Mouse (Mus musculus) liver, postnatal 0 days (tissue): ENCODE results near the gene Zfp184. TPM values are rescaled to one million over a fixed set of nuclear protein-coding genes. Genes with fewer than 3 reads are reported as not detected.

Source experiments
- ATAC-seq: fragments of 200-750 bp; cut with Nextera tagmentation; 2 replicates; pipeline ENCODE4 v1.8.0; 2017; ENCODE audit warnings: mild to moderate bottlenecking, moderate library complexity
- DNase-seq: peaks from one replicate; pipeline ENCODE4 v3.0.0-alpha.2; 2016
- H3K27ac ChIP-seq: fragments of 300-500 bp; sonication (generic); 2 replicates; pipeline ENCODE4 v1.5.1; 2014; ENCODE audit warnings: antibody characterized with exemption, moderate library complexity, mild to moderate bottlenecking, low read depth
- H3K27me3 ChIP-seq: fragments of 300-500 bp; sonication (generic); 2 replicates; pipeline ENCODE4 v1.6.1; 2014; ENCODE audit warnings: low read length, control low read depth, mixed read lengths; ENCODE audit not compliant: insufficient read depth
- H3K36me3 ChIP-seq: fragments of 300-500 bp; sonication (generic); replicated peaks from 2 replicates; pipeline ENCODE4 v1.6.1; 2014; ENCODE audit warnings: mild to moderate bottlenecking, control low read depth, low read length, moderate library complexity, mixed read lengths; ENCODE audit not compliant: insufficient read depth
- H3K4me1 ChIP-seq: fragments of 300-500 bp; sonication (generic); 2 replicates; pipeline ENCODE4 v1.6.1; 2014; ENCODE audit warnings: antibody characterized with exemption, mild to moderate bottlenecking, control low read depth; ENCODE audit not compliant: insufficient read depth
- H3K4me2 ChIP-seq: fragments of 300-500 bp; sonication (generic); 2 replicates; pipeline ENCODE4 v1.6.1; 2014; ENCODE audit warnings: low read depth, mild to moderate bottlenecking, low read length, moderate library complexity, mixed read lengths
- H3K4me3 ChIP-seq: fragments of 300-500 bp; sonication (generic); 2 replicates; pipeline ENCODE4 v1.5.1; 2014; ENCODE audit warnings: low read depth, low read length
- H3K9ac ChIP-seq: fragments of 300-500 bp; sonication (generic); replicated peaks from 2 replicates; pipeline ENCODE4 v1.6.1; 2014; ENCODE audit warnings: mild to moderate bottlenecking, moderate library complexity
- H3K9me3 ChIP-seq: fragments of 300-500 bp; sonication (generic); 2 replicates; pipeline ENCODE4 v1.6.1; 2016; ENCODE audit warnings: mild to moderate bottlenecking, control low read depth, low read length, mixed read lengths
- CTCF ChIP-seq: sonication (generic); IDR thresholded peaks from 2 replicates; pipeline ENCODE4 v1.5.1; 2016; ENCODE audit warnings: antibody characterized with exemption, low read depth
- EP300 ChIP-seq: IDR thresholded peaks from 2 replicates; pipeline ENCODE4 v1.6.1; 2016; ENCODE audit warnings: antibody characterized with exemption, low read depth, mild to moderate bottlenecking
- WGBS: fragments of 180-500 bp; shearing (Covaris S2); extraction: QIAGEN DNeasy Blood & Tissue Kit; methylation state at CpG from one replicate; pipeline ENCODE4 v1.1.7; 2014; ENCODE audit not compliant: insufficient replicate concordance; 5-methylcytosine and 5-hydroxymethylcytosine counted together
- polyA plus RNA-seq: library from polyadenylated mRNA; unstranded; fragments of >200 nt; fragmentation: Nextera tagmentation; extraction: Ambion mirVana; gene quantifications from 2 replicates; pipeline ENCODE4 v1.2.1, GENCODE M21; 2015

Gene Zfp184
- polyA plus RNA-seq, 1 experiment from 2014 or later = 0.32 TPM

DNA sequence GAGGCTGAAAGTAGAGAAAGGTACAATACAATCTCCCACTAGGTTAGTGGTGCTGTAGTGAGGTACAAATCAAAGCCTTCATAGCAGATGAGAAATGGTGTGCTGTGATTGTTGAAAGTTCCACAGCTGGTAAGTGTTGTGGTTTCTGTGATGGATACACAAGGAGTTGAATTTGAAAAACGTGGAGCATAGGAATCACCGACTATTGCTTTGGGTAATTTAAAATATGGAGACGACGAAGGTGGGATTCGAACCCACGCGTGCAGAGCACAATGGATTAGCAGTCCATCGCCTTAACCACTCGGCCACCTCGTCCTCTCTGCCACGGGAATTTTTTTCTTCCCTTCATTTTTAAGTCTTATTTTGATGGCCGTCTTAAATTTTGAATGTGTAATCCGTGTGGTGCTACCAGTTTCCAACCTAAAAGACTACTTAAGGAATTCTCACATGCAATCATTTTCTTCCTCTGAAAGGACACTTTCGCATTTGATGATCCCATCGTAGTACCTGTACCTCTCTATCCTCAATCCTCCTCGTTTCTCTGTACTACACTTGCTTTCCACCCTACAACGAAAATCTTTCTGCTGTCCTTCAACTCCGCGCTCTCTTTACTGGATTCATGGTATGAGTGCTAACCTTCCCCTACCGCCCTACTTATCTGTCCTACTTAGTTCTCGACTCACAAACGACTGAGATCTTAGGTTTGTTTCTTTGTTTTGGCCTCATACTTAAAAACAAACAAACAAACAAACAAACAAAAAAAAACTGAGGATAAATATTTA, 49.3 kb downstream of the Zfp184 start:
- no peak overlapping the region for H3K9ac ChIP-seq
- 2% methylated on average over 22 of the region's 22 CpGs for WGBS
- H3K36me3 ChIP-seq = no peaks in the 10 kb centered on the region
- peaks cover 46% of the 10 kb centered on the region for H3K27me3 ChIP-seq
- ATAC-seq (0 out of 2 replicates have a peak, but pooled peaks have one; percentile 13), DNase-seq (peak; percentile 46)
- no peak overlapping the region for H3K4me3 ChIP-seq
- H3K4me2 ChIP-seq = peak overlapping the region; percentile 66; the same call in 1 of the 2 replicates
- TF ChIP-seq CTCF = no peak
- no peak for TF ChIP-seq EP300
- H3K9me3 ChIP-seq = peaks cover 3% of the 10 kb centered on the region; the same call in 1 of the 2 replicates
- H3K27ac ChIP-seq = no peak overlapping the region
- peaks cover 16% of the 10 kb centered on the region for H3K4me1 ChIP-seq

DNA sequence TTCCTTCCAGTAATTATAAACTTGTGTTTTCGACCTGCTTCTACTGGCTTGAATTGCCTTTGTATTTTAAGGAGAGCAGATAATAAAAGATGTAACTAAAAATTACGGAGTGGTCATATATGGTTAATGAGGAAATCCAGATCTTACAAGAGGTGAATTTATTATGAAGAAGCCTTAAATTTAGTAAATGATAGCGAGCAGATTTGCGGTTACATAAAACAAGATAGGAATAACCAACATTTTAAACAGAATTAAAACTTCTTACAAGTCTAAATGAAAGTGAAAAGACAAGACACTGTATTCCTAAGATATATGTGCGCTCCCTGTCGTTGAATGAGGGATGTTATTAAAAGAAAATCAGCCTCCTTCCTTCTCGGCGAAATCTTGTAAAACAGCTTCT, 50.0 kb downstream of the Zfp184 start:
- 5% methylated on average over 8 of the region's 8 CpGs for WGBS
- no peak overlapping the region; the same call in 1 of the 2 replicates for H3K9ac ChIP-seq

DNA sequence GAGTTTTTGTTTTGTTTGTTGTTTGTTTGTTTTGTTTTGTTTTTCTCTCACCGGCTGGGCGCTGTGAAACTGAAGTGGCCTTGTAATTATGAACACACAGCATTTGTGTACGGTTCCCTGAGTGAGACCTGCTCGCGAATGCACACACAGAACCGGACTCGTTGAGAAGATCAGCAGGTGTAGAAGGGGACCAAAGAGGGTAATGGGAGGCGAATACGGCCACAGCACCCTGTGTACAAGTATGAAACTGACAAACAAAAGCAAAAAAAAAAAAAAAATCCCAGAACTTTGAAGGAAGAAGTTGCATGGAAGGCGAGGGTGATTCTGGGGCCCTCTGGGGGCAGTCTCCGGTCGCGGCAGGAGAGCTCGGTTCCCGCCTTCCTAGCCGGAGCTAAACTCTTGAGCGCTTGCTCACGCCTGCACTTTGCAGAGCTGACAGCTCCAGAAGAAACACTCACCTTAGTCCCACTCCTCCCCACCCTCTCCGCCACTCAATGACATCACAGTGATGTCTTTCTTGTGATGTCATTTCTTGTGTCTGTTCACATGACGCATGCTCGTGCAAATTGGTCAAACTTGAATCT, 50.5 kb downstream of the Zfp184 start:
- peaks cover 3% of the 10 kb centered on the region; the same call in 1 of the 2 replicates for H3K9me3 ChIP-seq
- H3K9ac ChIP-seq = no peak overlapping the region; the same call in 1 of the 2 replicates
- 0% methylated on average over 21 of the region's 21 CpGs for WGBS
- peaks cover 57% of the 10 kb centered on the region for H3K27me3 ChIP-seq
- H3K4me2 ChIP-seq = peak overlapping the region; percentile 66
- peaks cover 16% of the 10 kb centered on the region for H3K4me1 ChIP-seq
- peak; percentile 51; the same call in 1 of the 2 replicates for ATAC-seq
- no peak overlapping the region for H3K27ac ChIP-seq
- H3K36me3 ChIP-seq = no peaks in the 10 kb centered on the region
- no peak for TF ChIP-seq EP300
- TF ChIP-seq CTCF = peak; percentile 20; the same call in 1 of the 2 replicates
- H3K4me3 ChIP-seq = peak overlapping the region; percentile 44
- DNase-seq = peak; percentile 44

More for the DNA sequence above, 50.0 kb downstream of the Zfp184 start:
- DNase-seq = no peak
- H3K27ac ChIP-seq = no peak overlapping the region
- peaks cover 3% of the 10 kb centered on the region; the same call in 1 of the 2 replicates for H3K9me3 ChIP-seq
- peaks cover 54% of the 10 kb centered on the region for H3K27me3 ChIP-seq
- peak overlapping the region; percentile 66 for H3K4me2 ChIP-seq
- ATAC-seq = no peak
- peaks cover 16% of the 10 kb centered on the region for H3K4me1 ChIP-seq
- H3K4me3 ChIP-seq = peak overlapping the region; percentile 44
- TF ChIP-seq EP300 (no peak), CTCF (no peak)
- H3K36me3 ChIP-seq = no peaks in the 10 kb centered on the region

DNA sequence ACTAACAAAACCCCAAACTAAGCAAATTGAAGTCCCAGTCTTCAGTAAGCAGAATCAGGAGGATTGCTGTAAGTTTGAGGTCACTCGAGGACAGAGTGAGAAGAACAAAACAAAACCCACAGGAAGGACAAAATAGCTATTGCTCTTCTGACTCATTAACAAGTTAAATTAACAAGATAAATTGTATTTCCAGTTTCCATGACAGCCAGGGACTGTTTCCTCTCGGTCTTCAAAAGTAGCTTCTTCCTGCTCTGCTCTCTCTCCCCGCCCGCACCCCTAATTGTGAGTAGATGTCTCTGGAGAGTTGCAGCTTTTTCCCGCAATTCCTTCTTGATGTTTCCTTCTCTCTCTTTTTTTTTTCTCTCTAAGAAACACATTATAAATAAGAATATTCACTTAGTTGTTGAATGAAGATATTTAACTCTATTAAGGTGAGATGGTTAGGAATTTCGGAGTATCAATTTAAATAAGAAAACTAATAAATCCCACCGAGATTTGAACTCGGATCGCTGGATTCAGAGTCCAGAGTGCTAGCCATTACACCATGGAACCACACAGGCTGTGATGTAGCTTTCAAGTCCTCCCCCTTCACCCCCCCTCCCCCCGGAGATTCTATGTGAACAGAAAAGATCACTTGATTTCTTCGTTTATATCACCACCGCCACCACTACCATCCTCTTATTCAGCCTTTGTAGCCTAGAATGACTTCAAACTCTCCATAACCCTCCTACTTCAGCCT, 51.4 kb downstream of the Zfp184 start:
- no peak for ATAC-seq
- no peak overlapping the region for H3K9ac ChIP-seq
- H3K4me2 ChIP-seq = peak overlapping the region; percentile 66
- peaks cover 20% of the 10 kb centered on the region for H3K4me1 ChIP-seq
- peaks cover 65% of the 10 kb centered on the region for H3K27me3 ChIP-seq
- WGBS = 3% methylated on average over 12 of the region's 12 CpGs
- H3K36me3 ChIP-seq = no peaks in the 10 kb centered on the region
- DNase-seq = peak; percentile 59
- no peak overlapping the region for H3K27ac ChIP-seq
- TF ChIP-seq EP300 (no peak), CTCF (no peak)
- H3K9me3 ChIP-seq = no peaks in the 10 kb centered on the region
- H3K4me3 ChIP-seq = peak overlapping the region; percentile 44

DNA sequence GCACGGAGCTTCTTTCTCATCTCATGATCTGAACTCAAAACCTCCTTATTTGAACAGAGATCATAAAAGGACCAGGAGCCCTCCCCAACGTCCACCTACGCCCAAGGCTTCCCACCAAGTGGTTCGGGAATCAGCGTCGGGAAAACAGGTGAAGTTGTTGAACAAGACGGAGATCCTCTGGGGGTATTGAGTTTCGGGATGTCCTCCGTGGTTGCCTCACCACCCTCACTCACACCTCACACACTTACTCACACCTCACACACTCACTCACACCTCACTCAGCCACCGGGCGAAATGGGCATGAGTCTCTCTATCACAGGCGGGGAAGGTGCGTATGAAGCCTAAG, 51.9 kb downstream of the Zfp184 start:
- Histone ChIP-seq H3K36me3 (no peaks in the 10 kb centered on the region), H3K4me3 (peak overlapping the region; percentile 9; the same call in 1 of the 2 replicates)

More for the DNA sequence above, 51.9 kb downstream of the Zfp184 start:
- H3K27me3 ChIP-seq = peaks cover 66% of the 10 kb centered on the region
- TF ChIP-seq CTCF (no peak), EP300 (no peak)
- no peak overlapping the region for H3K27ac ChIP-seq
- WGBS = 2% methylated on average over 13 of the region's 13 CpGs
- peak overlapping the region; percentile 66 for H3K4me2 ChIP-seq
- ATAC-seq (no peak), DNase-seq (no peak)
- H3K4me1 ChIP-seq = peaks cover 20% of the 10 kb centered on the region
- H3K9me3 ChIP-seq = no peaks in the 10 kb centered on the region
- H3K9ac ChIP-seq = no peak overlapping the region
